Mouse (Mus musculus) cortical plate, adult 2 months (tissue): ENCODE data around the gene Wars.

Experiments
- CTCF ChIP-seq: fragments of 200-500 bp; IDR thresholded peaks from 2 replicates; pipeline ENCODE4 v1.5.1; 2011; ENCODE audit warnings: mild to moderate bottlenecking, control low read depth, low read length; ENCODE audit not compliant: insufficient read depth; ENCODE audit errors: extremely low read depth
- POLR2A ChIP-seq: fragments of 200-500 bp; IDR thresholded peaks from 2 replicates; pipeline ENCODE4 v1.6.1; 2011; ENCODE audit warnings: mild to moderate bottlenecking, low read length, control low read depth; ENCODE audit not compliant: insufficient read depth; ENCODE audit errors: extremely low read depth

- TF ChIP-seq CTCF (no peak), POLR2A (no peak)
Observed at GRCm38 (mm10) chr12:108904276-108904653, 10.3 kb upstream of the Wars start.
